Mouse (Mus musculus): Measurements from ENCODE around the gene Pts.

GRCm38 (mm10) chr9:50485521-50485920, 43.0 kb downstream of the Pts start:
- TF ChIP-seq CTCF (IDR thresholded peaks at IDR 0.05; ENCODE audit: borderline replicate concordance, insufficient read depth, low read length) (no peak), POLR2A (IDR thresholded peaks at IDR 0.05; ENCODE audit: low read depth, low read length) (no peak)

All from embryonic fibroblast, embryonic 13.5 days (primary cell).